Mouse (Mus musculus): Measurements from ENCODE around the gene Maml3. TPM values are rescaled to one million over a fixed set of nuclear protein-coding genes. Genes with fewer than 3 reads are reported as not detected.

Maml3 gene
- polyA plus RNA-seq, 1 experiment from 2014 or later: 8.0 TPM

DNA sequence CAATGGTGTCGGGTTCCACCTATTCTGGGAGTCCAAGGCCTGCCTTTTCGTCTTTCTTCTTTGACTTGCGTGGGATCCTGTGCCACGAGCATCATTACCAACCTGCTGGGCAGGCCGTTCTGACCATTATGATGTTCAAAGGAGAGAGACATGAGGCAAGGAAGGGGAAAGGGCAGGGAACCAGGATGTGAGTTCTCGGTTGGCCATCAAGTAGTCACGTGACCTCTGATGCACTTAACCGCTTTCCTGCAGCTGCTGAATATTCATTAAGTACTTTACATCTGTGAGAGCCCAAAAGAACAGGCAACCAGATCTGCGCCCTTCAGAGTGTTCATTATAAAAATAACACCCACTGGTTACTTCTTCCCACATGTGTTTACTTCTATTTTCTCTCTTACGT is 411.7 kb downstream of the Maml3 start:
- no peaks in the 10 kb centered on the region for H3K9me3 ChIP-seq (ENCODE audit: control insufficient read depth, low read length)
- no peak overlapping the region for H3K27ac ChIP-seq
- no peaks in the 10 kb centered on the region for H3K27me3 ChIP-seq (ENCODE audit: control insufficient read depth, insufficient read depth, low read length)
- no peak for ATAC-seq (ENCODE audit: low FRiP score)
- no peak overlapping the region for H3K9ac ChIP-seq
- H3K36me3 ChIP-seq (replicated peaks; ENCODE audit: control insufficient read depth, insufficient read depth): peaks cover 27% of the 10 kb centered on the region
- no peak overlapping the region for H3K4me3 ChIP-seq (replicated peaks; ENCODE audit: low read length)
- WGBS: 86% methylated on average over 10 of the region's 10 CpGs
- DNase-seq (ENCODE audit: low spot score): no peak
- H3K4me1 ChIP-seq (replicated peaks; ENCODE audit: control insufficient read depth, insufficient read depth, low read length): no peaks in the 10 kb centered on the region
- no peak overlapping the region for H3K4me2 ChIP-seq (replicated peaks)

DNA sequence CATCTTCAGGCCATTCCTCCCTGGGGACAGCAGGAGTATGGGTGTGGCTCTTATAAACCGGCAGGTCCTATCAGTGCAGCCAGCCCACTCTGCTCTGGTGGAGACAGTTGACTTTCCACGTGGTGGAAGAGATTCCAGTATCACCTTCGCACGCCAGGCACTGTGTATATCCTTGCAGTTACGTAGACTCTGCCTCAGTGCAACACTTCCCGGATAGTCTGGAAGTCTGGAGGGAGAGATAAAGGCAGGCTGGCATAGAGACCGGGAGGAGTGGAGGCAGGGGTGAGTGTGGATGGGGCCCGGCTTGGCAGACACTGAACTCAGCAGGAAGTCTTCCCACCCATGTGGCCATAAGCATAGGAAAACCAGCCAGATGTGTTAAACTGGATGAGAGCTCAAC is 416.2 kb downstream of the Maml3 start:
- Histone ChIP-seq H3K36me3 (replicated peaks; ENCODE audit: control insufficient read depth, insufficient read depth) (peaks cover 33% of the 10 kb centered on the region), H3K27me3 (ENCODE audit: control insufficient read depth, insufficient read depth, low read length) (no peaks in the 10 kb centered on the region), H3K9ac (no peak overlapping the region), H3K27ac (no peak overlapping the region), H3K9me3 (ENCODE audit: control insufficient read depth, low read length) (no peaks in the 10 kb centered on the region), H3K4me2 (replicated peaks) (no peak overlapping the region), H3K4me3 (replicated peaks; ENCODE audit: low read length) (no peak overlapping the region), H3K4me1 (replicated peaks; ENCODE audit: control insufficient read depth, insufficient read depth, low read length) (no peaks in the 10 kb centered on the region)
- ATAC-seq (ENCODE audit: low FRiP score) (no peak), DNase-seq (ENCODE audit: low spot score) (no peak)
- 87% methylated on average over 8 of the region's 8 CpGs for WGBS

DNA sequence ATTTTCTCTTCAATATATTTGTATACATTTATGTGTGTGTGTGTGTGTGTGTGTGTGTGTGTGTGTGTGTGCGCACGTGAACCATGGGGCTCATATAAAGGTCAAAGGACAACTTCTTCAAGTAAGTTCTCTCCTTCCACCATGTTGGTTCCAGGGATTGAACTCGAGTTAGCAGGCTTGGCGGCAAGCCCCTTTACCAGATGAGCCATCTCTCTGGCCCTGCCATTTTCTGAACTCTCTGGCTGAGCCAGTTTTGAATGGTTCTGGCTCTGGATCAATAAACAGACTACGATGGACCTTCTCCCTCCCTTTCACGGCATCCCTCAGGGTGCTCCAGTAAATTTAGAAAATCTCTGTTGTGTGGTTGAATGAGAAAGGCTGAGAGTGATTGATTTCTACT is 418.1 kb downstream of the Maml3 start:
- no peak overlapping the region for H3K4me2 ChIP-seq (replicated peaks)
- no peaks in the 10 kb centered on the region for H3K27me3 ChIP-seq (ENCODE audit: control insufficient read depth, insufficient read depth, low read length)
- no peaks in the 10 kb centered on the region for H3K4me1 ChIP-seq (replicated peaks; ENCODE audit: control insufficient read depth, insufficient read depth, low read length)
- peaks cover 33% of the 10 kb centered on the region for H3K36me3 ChIP-seq (replicated peaks; ENCODE audit: control insufficient read depth, insufficient read depth)
- no peaks in the 10 kb centered on the region for H3K9me3 ChIP-seq (ENCODE audit: control insufficient read depth, low read length)
- 75% methylated on average over 6 of the region's 6 CpGs for WGBS
- H3K9ac ChIP-seq: no peak overlapping the region
- DNase-seq (ENCODE audit: low spot score) (no peak), ATAC-seq (ENCODE audit: low FRiP score) (no peak)
- H3K4me3 ChIP-seq (replicated peaks; ENCODE audit: low read length): no peak overlapping the region
- no peak overlapping the region for H3K27ac ChIP-seq

- ATAC-seq (ENCODE audit: low FRiP score) (no peak), DNase-seq (ENCODE audit: low spot score) (no peak)
- Histone ChIP-seq H3K9me3 (ENCODE audit: control insufficient read depth, low read length) (no peaks in the 10 kb centered on the region), H3K4me1 (replicated peaks; ENCODE audit: control insufficient read depth, insufficient read depth, low read length) (no peaks in the 10 kb centered on the region), H3K9ac (no peak overlapping the region), H3K27me3 (ENCODE audit: control insufficient read depth, insufficient read depth, low read length) (no peaks in the 10 kb centered on the region), H3K4me3 (replicated peaks; ENCODE audit: low read length) (no peak overlapping the region), H3K27ac (no peak overlapping the region), H3K36me3 (replicated peaks; ENCODE audit: control insufficient read depth, insufficient read depth) (peaks cover 33% of the 10 kb centered on the region), H3K4me2 (replicated peaks) (no peak overlapping the region)
- WGBS: 92% methylated on average over 6 of the region's 6 CpGs
These were observed 418.6 kb downstream of the Maml3 start for GRCm38 (mm10) chr3:51686316-51686715.

DNA sequence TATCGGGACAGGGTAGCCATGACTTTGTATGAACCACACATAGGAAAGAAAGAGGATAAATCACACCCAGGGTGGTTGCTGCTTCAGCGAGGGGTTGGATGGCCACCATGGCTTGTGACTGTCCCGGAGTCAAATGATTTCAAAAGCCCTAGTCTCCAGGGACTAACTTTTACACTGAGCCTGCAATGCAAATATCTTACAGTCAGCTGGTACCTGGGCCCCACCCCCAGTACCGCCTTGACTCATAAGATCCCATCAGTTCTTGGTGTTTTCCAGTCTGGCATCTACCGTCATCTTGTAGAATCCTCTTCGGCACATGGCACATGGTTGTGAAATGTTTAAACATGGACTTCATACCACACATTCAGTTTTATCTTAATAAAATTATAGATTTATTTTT is 419.3 kb downstream of the Maml3 start:
- no peak for ATAC-seq (ENCODE audit: low FRiP score)
- Histone ChIP-seq H3K4me1 (replicated peaks; ENCODE audit: control insufficient read depth, insufficient read depth, low read length) (no peaks in the 10 kb centered on the region), H3K4me2 (replicated peaks) (no peak overlapping the region), H3K9ac (no peak overlapping the region), H3K27ac (no peak overlapping the region), H3K4me3 (replicated peaks; ENCODE audit: low read length) (no peak overlapping the region), H3K36me3 (replicated peaks; ENCODE audit: control insufficient read depth, insufficient read depth) (peaks cover 29% of the 10 kb centered on the region), H3K9me3 (ENCODE audit: control insufficient read depth, low read length) (no peaks in the 10 kb centered on the region), H3K27me3 (ENCODE audit: control insufficient read depth, insufficient read depth, low read length) (no peaks in the 10 kb centered on the region)
- 97% methylated on average over 6 of the region's 6 CpGs for WGBS
- DNase-seq (ENCODE audit: low spot score): no peak

DNA sequence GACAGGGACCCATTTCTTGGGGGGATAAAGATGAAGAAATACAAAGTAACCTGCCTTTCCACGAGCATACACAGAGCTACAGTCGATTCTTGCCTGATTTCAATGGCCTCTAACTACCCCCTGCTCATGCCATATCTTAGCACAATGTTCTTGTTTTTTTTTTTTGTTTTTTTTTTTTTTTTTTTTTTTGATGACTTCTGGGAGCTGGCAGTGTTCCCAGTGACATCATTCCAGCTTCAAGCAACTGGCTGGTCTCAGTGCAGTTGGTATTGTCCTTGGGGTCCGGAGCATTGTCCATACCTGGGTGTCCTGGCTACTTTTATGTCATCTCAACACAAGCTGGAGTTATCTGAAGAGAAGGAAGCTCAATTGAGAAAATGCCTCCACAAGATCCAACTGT is 429.9 kb downstream of the Maml3 start:
- H3K4me3 ChIP-seq (replicated peaks; ENCODE audit: low read length): no peak overlapping the region
- no peaks in the 10 kb centered on the region for H3K36me3 ChIP-seq (replicated peaks; ENCODE audit: control insufficient read depth, insufficient read depth)
- no peaks in the 10 kb centered on the region for H3K27me3 ChIP-seq (ENCODE audit: control insufficient read depth, insufficient read depth, low read length)
- no peaks in the 10 kb centered on the region for H3K9me3 ChIP-seq (ENCODE audit: control insufficient read depth, low read length)
- 86% methylated on average over 3 of the region's 3 CpGs for WGBS
- DNase-seq (ENCODE audit: low spot score) (no peak), ATAC-seq (ENCODE audit: low FRiP score) (no peak)
- no peak overlapping the region for H3K4me2 ChIP-seq (replicated peaks)
- H3K4me1 ChIP-seq (replicated peaks; ENCODE audit: control insufficient read depth, insufficient read depth, low read length): no peaks in the 10 kb centered on the region
- H3K9ac ChIP-seq: no peak overlapping the region
- H3K27ac ChIP-seq: no peak overlapping the region

DNA sequence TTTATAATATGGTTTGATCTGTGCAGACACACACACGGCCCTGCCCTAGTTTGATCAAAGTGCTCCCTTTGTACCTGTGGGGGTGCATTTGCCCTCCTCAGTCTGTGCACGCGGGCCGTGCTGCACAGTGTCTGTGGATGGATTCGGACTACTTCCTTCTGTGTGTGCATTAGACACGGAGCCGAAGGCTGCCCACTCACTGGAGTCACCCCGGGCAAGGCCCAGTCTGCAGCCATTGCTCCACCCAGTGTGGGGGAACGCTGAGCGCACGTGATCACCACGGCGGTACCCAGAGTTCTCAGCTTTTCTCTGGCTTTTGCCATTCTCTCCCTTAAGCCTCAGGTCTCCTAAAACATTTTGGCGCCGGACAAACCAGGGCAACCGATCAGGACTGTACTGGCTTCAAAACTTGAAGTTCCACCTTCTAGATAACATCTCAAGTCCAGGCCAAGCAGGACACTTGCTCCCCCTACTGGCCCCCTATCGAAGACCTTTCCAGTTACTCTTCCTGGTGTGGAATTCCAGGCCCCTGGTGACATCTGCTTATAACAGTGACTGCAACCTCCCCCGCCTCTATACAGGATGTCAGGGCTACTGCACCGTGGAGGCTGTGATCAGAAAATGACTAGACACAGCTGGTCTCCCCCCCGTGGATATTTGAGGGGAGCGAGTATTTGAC is 431.3 kb downstream of the Maml3 start:
- Histone ChIP-seq H3K36me3 (replicated peaks; ENCODE audit: control insufficient read depth, insufficient read depth) (no peaks in the 10 kb centered on the region), H3K4me3 (replicated peaks; ENCODE audit: low read length) (no peak overlapping the region), H3K4me1 (replicated peaks; ENCODE audit: control insufficient read depth, insufficient read depth, low read length) (no peaks in the 10 kb centered on the region), H3K27ac (no peak overlapping the region), H3K9me3 (ENCODE audit: control insufficient read depth, low read length) (no peaks in the 10 kb centered on the region), H3K4me2 (replicated peaks) (no peak overlapping the region), H3K27me3 (ENCODE audit: control insufficient read depth, insufficient read depth, low read length) (no peaks in the 10 kb centered on the region), H3K9ac (no peak overlapping the region)
- 70% methylated on average over 21 of the region's 21 CpGs for WGBS
- DNase-seq (ENCODE audit: low spot score) (no peak), ATAC-seq (ENCODE audit: low FRiP score) (no peak)

DNA sequence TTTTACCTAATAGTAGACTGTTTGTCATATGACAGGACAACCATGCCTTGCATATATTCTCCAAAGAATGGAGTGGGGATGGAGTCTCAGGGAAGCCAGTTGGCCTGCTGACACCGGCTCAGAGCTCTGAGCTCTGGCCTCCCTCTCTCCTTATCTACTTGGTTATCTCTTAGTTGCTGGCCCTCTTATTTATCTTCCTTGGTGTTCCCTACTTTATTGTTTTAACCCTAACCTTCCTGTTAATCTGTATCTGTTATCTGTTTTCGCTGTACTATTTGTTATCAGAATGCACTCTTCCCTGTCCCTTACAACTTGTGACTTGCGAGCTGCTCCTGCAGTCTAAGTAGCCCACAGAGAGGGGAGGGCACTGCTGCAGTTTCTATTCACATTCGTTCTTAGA is 432.2 kb downstream of the Maml3 start:
- H3K36me3 ChIP-seq (replicated peaks; ENCODE audit: control insufficient read depth, insufficient read depth): no peaks in the 10 kb centered on the region

DNA sequence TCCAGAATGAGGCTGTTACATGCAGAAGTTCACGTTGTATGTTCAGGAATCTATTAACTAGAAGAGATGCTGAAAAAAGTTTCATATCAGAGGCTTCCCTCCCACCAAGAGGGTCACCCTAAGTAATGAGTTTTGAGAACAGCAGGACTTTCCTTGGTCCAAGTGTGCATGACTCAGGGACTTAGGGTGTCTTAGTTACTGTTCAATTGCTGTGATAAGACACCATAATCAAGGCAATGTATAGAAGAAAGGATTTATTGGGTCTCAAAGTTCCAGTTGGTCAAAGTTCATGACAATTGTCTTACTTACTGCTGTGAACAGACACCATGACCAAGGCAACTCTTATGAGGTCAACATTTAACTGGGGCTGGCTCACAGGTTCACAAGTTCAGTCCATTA is 433.8 kb downstream of the Maml3 start:
- Histone ChIP-seq H3K9me3 (ENCODE audit: control insufficient read depth, low read length) (no peaks in the 10 kb centered on the region), H3K4me1 (replicated peaks; ENCODE audit: control insufficient read depth, insufficient read depth, low read length) (no peaks in the 10 kb centered on the region), H3K27me3 (ENCODE audit: control insufficient read depth, insufficient read depth, low read length) (no peaks in the 10 kb centered on the region), H3K36me3 (replicated peaks; ENCODE audit: control insufficient read depth, insufficient read depth) (no peaks in the 10 kb centered on the region), H3K4me2 (replicated peaks) (no peak overlapping the region), H3K9ac (no peak overlapping the region), H3K4me3 (replicated peaks; ENCODE audit: low read length) (no peak overlapping the region), H3K27ac (no peak overlapping the region)
- WGBS: 85% methylated on average over 1 of the region's 1 CpGs
- no peak for DNase-seq (ENCODE audit: low spot score)
- ATAC-seq (ENCODE audit: low FRiP score): no peak

More for the DNA sequence above, 432.2 kb downstream of the Maml3 start:
- Histone ChIP-seq H3K27ac (no peak overlapping the region), H3K4me1 (replicated peaks; ENCODE audit: control insufficient read depth, insufficient read depth, low read length) (no peaks in the 10 kb centered on the region), H3K4me2 (replicated peaks) (no peak overlapping the region), H3K9me3 (ENCODE audit: control insufficient read depth, low read length) (no peaks in the 10 kb centered on the region), H3K27me3 (ENCODE audit: control insufficient read depth, insufficient read depth, low read length) (no peaks in the 10 kb centered on the region), H3K4me3 (replicated peaks; ENCODE audit: low read length) (no peak overlapping the region), H3K9ac (no peak overlapping the region)
- no peak for DNase-seq (ENCODE audit: low spot score)
- WGBS: 56% methylated on average over 4 of the region's 4 CpGs
- ATAC-seq (ENCODE audit: low FRiP score): no peak
